Mouse (Mus musculus) bone marrow, adult 2 months (tissue): ENCODE results near the gene Mrpl24. TPM values are rescaled to one million over a fixed set of nuclear protein-coding genes. Genes with fewer than 3 reads are reported as not detected.

ENCODE experiments used
- H3K27ac ChIP-seq: fragments of 200-500 bp; 2 replicates; pipeline ENCODE4 v1.5.1; 2012; ENCODE audit warnings: low read depth, mild to moderate bottlenecking, control low read depth, inconsistent platforms, low read length; ENCODE audit not compliant: control insufficient read depth, poor library complexity, insufficient read depth
- H3K4me1 ChIP-seq: fragments of 200-500 bp; 2 replicates; pipeline ENCODE4 v1.6.1; 2011; ENCODE audit warnings: low read length; ENCODE audit not compliant: control insufficient read depth, insufficient read depth
- H3K4me3 ChIP-seq: fragments of 200-500 bp; replicated peaks from 2 replicates; pipeline ENCODE3; 2011; ENCODE audit warnings: mild to moderate bottlenecking, low read depth, low read length, control low read depth; ENCODE audit not compliant: control insufficient read depth
- CTCF ChIP-seq: fragments of 200-500 bp; IDR thresholded peaks from 2 replicates; pipeline ENCODE4 v1.5.1; 2011; ENCODE audit warnings: low read length, control low read depth; ENCODE audit not compliant: control insufficient read depth, insufficient read depth
- POLR2A ChIP-seq: fragments of 200-500 bp; IDR thresholded peaks from 2 replicates; pipeline ENCODE4 v1.6.1; 2011; ENCODE audit warnings: low read depth, mild to moderate bottlenecking, control low read depth, low read length, borderline replicate concordance; ENCODE audit not compliant: control insufficient read depth
- WGBS: fragments of 180-500 bp; shearing (Covaris S2); methylation state at CpG from one replicate; pipeline ENCODE4 v1.1.7; 2018; 5-methylcytosine and 5-hydroxymethylcytosine counted together
- polyA plus RNA-seq: library from polyadenylated mRNA; stranded (reverse); fragments of >200 nt; gene quantifications from 2 replicates; pipeline ENCODE4 v1.2.4, GENCODE M21; 2011; ENCODE audit warnings: low replicate concordance; ENCODE audit not compliant: missing spikeins, insufficient read depth, insufficient read length

The Mrpl24 gene
- polyA plus RNA-seq, 1 experiment = 217 TPM

- Histone ChIP-seq H3K4me1 (no peaks in the 10 kb centered on the region), H3K4me3 (no peak overlapping the region)
- WGBS = 5% methylated on average over 60 of the region's 60 CpGs
Observed at GRCm38 (mm10) chr3:87971489-87972202, 52.3 kb downstream of the Mrpl24 start.

GRCm38 (mm10) chr3:87972203-87972664, 52.9 kb downstream of the Mrpl24 start:
- TF ChIP-seq POLR2A (no peak), CTCF (no peak)
- WGBS = 64% methylated on average over 8 of the region's 8 CpGs
- H3K4me1 ChIP-seq = no peaks in the 10 kb centered on the region
- H3K4me3 ChIP-seq = no peak overlapping the region
- H3K27ac ChIP-seq = no peak overlapping the region

More at GRCm38 (mm10) chr3:87971489-87972202, 52.3 kb downstream of the Mrpl24 start:
- no peak overlapping the region; the same call in 1 of the 2 replicates for H3K27ac ChIP-seq
- no peak for TF ChIP-seq CTCF
- TF ChIP-seq POLR2A = no peak

- Histone ChIP-seq H3K4me3 (no peak overlapping the region), H3K4me1 (no peaks in the 10 kb centered on the region), H3K27ac (no peak overlapping the region)
- TF ChIP-seq POLR2A (no peak), CTCF (no peak)
- 60% methylated on average over 5 of the region's 5 CpGs for WGBS
Observed at GRCm38 (mm10) chr3:87972776-87973175, 53.5 kb downstream of the Mrpl24 start.

Other genes starting within 250 kb of the Mrpl24 start
- 1.4 and 11.7 TPM in 2 replicates for gene Lrrc71, start 170.9 kb upstream of the Mrpl24 start, polyA plus RNA-seq
- not detected in 2 replicates for gene Ntrk1, start 124.3 kb upstream of the Mrpl24 start, polyA plus RNA-seq
- not detected in 2 replicates for gene Insrr, start 122.6 kb upstream of the Mrpl24 start, polyA plus RNA-seq
- 17.6 and 22.4 TPM in 2 replicates for gene Pear1, start 95.2 kb upstream of the Mrpl24 start, polyA plus RNA-seq
- 0.79 and 3.0 TPM in 2 replicates for gene Sh2d2a, start 72.8 kb upstream of the Mrpl24 start, polyA plus RNA-seq
- 30.5 and 56.5 TPM in 2 replicates for gene Prcc, start 33.9 kb upstream of the Mrpl24 start, polyA plus RNA-seq
- 286 and 446 TPM in 2 replicates for gene Hdgf, start 13.2 kb upstream of the Mrpl24 start, polyA plus RNA-seq
- 16.4 and 18.4 TPM in 2 replicates for gene Isg20l2, start 10.8 kb downstream of the Mrpl24 start, polyA plus RNA-seq
- 16.2 and 27.7 TPM in 2 replicates for gene Rrnad1, start 11.2 kb downstream of the Mrpl24 start, polyA plus RNA-seq
- 3.3 TPM in 1 of 2 replicates, not detected in the other for gene Crabp2, start 29.2 kb downstream of the Mrpl24 start, polyA plus RNA-seq
- 0.41 and 0.67 TPM in 2 replicates for gene Nes, start 51.6 kb downstream of the Mrpl24 start, polyA plus RNA-seq
- 0.95 TPM in 1 of 2 replicates, not detected in the other for gene Bcan, start 80.7 kb downstream of the Mrpl24 start, polyA plus RNA-seq
- gene Hapln2, start 108.1 kb downstream of the Mrpl24 start, polyA plus RNA-seq = not detected in 2 replicates
- 36.2 and 40.5 TPM in 2 replicates for gene Gpatch4, start 123.6 kb downstream of the Mrpl24 start, polyA plus RNA-seq
- gene Naxe, start 139.0 kb downstream of the Mrpl24 start, polyA plus RNA-seq = 17.1 and 54.7 TPM in 2 replicates
- gene Ttc24, start 158.8 kb downstream of the Mrpl24 start, polyA plus RNA-seq = not detected in 2 replicates
- gene Iqgap3, start 162.5 kb downstream of the Mrpl24 start, polyA plus RNA-seq = 11.5 and 21.5 TPM in 2 replicates
- 39.7 and 64.7 TPM in 2 replicates for gene Mef2d, start 222.9 kb downstream of the Mrpl24 start, polyA plus RNA-seq